Mouse (Mus musculus) embryonic facial prominence, embryonic 15.5 days (tissue): ENCODE data around the gene Thbs2. TPM values are rescaled to one million over a fixed set of nuclear protein-coding genes. Genes with fewer than 3 reads are reported as not detected.
A peak's percentile ranks its signal among the peaks of the same experiment; 100 is the strongest.
"Not testable (repeated sequence)": the region's sequence is repeated elsewhere in the genome, so short reads cannot be mapped to it uniquely, and the experiment has no call there.

ENCODE experiments used
- ATAC-seq: fragments of 200-750 bp; cut with Nextera tagmentation; 2 replicates; pipeline ENCODE4 v1.8.0; 2017; ENCODE audit warnings: low read depth, moderate TSS enrichment; ENCODE audit not compliant: insufficient number of reproducible peaks, low FRiP score, low TSS enrichment
- H3K27ac ChIP-seq: fragments of 300-500 bp; sonication (generic); replicated peaks from 2 replicates; pipeline ENCODE4 v1.5.1; 2015; ENCODE audit warnings: mild to moderate bottlenecking, inconsistent platforms
- H3K27me3 ChIP-seq: fragments of 300-500 bp; sonication (generic); 2 replicates; pipeline ENCODE4 v1.6.1; 2015; ENCODE audit warnings: inconsistent platforms
- H3K36me3 ChIP-seq: fragments of 300-500 bp; sonication (generic); 2 replicates; pipeline ENCODE4 v1.6.1; 2015; ENCODE audit warnings: mild to moderate bottlenecking, inconsistent platforms
- H3K4me1 ChIP-seq: fragments of 300-500 bp; sonication (generic); 2 replicates; pipeline ENCODE4 v1.6.1; 2015; ENCODE audit warnings: inconsistent platforms
- H3K4me2 ChIP-seq: fragments of 300-500 bp; sonication (generic); replicated peaks from 2 replicates; pipeline ENCODE4 v1.6.1; 2015; ENCODE audit warnings: mild to moderate bottlenecking, inconsistent platforms
- H3K4me3 ChIP-seq: fragments of 300-500 bp; sonication (generic); replicated peaks from 2 replicates; pipeline ENCODE4 v1.5.1; 2015; ENCODE audit warnings: mild to moderate bottlenecking, inconsistent platforms
- H3K9ac ChIP-seq: fragments of 300-500 bp; sonication (generic); 2 replicates; pipeline ENCODE4 v1.6.1; 2015; ENCODE audit warnings: inconsistent platforms
- H3K9me3 ChIP-seq: fragments of 300-500 bp; sonication (generic); replicated peaks from 2 replicates; pipeline ENCODE4 v1.6.1; 2016; ENCODE audit warnings: inconsistent platforms
- WGBS: fragments of 180-500 bp; shearing (Covaris S2); methylation state at CpG from one replicate; pipeline ENCODE4 v1.1.7; 2015; 5-methylcytosine and 5-hydroxymethylcytosine counted together
- polyA plus RNA-seq: library from polyadenylated mRNA; unstranded; fragments of >200 nt; fragmentation: Nextera tagmentation; extraction: Ambion mirVana; gene quantifications from 2 replicates; pipeline ENCODE4 v1.2.1, GENCODE M21; 2015

The Thbs2 gene
- polyA plus RNA-seq, 1 experiment from 2014 or later = 86.0 TPM

DNA sequence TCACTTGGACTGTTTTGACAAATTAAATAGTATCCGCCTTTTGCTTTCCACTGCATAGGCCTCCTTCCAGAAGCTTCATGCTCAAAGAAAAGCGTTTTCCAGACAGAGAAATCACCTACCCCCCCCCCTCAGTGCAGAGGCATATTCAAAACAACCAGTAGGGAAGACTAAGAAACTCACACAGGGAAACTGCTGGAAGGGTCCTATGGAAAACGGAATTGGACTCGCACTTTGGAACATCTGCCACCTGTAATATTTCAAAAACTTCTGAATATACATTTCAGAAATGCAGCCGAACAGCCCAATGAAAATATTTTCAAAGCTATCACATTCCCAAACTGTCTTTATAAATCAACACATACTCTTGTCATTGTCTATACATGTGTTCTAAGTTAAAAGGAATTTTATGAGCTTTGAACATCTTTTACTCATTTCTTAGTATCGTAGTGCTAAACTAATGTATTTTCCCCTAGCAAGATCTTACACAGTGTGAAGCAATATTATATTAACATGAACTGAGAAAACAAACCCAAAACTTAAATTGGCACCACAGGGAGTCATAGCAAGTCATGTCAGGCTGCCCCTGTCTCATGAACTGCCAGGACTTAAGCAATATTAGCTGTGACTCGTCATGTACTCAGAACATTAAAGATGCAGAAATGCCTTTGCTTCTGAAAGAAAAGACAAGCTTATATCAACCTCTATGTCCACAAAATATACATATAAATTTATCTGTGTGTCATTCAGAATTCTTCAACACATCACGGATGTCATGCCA lies 58.3 kb downstream of the Thbs2 start:
- Histone ChIP-seq H3K9ac (no peak overlapping the region), H3K4me2 (no peak overlapping the region), H3K27me3 (no peaks in the 10 kb centered on the region), H3K9me3 (no peaks in the 10 kb centered on the region), H3K27ac (no peak overlapping the region), H3K36me3 (no peaks in the 10 kb centered on the region), H3K4me3 (no peak overlapping the region), H3K4me1 (peaks cover 9% of the 10 kb centered on the region)
- WGBS = 49% methylated on average over 8 of the region's 8 CpGs
- ATAC-seq = no peak

DNA sequence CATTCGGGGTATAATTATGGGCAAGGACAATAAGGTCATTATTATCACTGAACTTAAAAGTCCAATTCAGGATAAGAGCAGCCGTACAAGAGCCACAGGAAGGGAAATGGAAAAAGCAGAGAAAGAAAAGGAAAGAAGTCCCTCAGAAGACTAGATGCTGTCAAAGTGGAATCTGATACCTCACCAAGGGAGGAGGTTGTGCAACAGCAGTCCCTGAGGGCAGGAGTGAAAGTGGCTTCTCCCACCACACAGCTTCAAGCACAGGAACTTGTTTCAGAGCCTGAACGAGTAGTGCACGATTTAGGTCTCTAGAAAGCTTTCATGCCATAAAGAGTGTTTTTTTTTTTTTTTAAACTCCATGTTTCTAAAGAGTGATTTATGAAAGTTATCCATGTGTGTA lies 65.1 kb downstream of the Thbs2 start:
- 0 out of 2 replicates have a peak overlapping the region, but pooled peaks have one; percentile 12 for H3K27ac ChIP-seq
- no peaks in the 10 kb centered on the region for H3K27me3 ChIP-seq
- H3K4me2 ChIP-seq = no peak overlapping the region
- no peak for ATAC-seq
- no peaks in the 10 kb centered on the region for H3K9me3 ChIP-seq
- no peak overlapping the region for H3K9ac ChIP-seq
- no peaks in the 10 kb centered on the region for H3K36me3 ChIP-seq
- 37% methylated on average over 4 of the region's 4 CpGs for whole genome bisulfite sequencing
- no peak overlapping the region for H3K4me3 ChIP-seq
- peaks cover 24% of the 10 kb centered on the region for H3K4me1 ChIP-seq

DNA sequence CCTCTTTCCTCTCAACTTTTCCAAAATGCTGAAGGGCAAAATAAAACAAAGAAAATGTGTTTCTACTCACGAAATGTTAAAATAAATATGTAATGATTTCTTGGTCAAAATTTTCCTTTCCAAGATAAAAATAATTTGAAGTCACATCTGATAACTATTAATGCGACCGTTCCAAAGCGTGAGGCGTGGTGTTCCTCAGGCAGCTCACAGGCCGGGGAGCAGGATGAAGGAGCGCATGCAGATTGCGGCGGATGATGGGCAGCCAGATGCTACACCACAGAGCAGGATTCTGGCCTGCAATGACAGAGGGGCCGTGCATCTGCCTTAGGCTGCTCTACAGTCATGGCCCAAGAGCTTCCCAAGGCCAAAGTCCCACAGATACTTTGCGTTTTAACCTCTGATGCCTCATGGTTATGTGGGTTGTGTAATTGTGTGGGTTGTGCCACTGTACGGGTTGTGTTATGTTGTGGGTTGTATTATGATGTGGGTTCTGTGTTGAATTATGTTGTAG lies 66.2 kb downstream of the Thbs2 start:
- Histone ChIP-seq H3K4me1 (peaks cover 24% of the 10 kb centered on the region), H3K4me3 (no peak overlapping the region), H3K4me2 (no peak overlapping the region), H3K27ac (peak overlapping the region; percentile 70), H3K36me3 (no peaks in the 10 kb centered on the region), H3K27me3 (no peaks in the 10 kb centered on the region), H3K9ac (no peak overlapping the region), H3K9me3 (no peaks in the 10 kb centered on the region)
- WGBS = 49% methylated on average over 12 of the region's 12 CpGs
- ATAC-seq = peak; percentile 60; the same call in 1 of the 2 replicates

GRCm38 (mm10) chr17:14624433-14624832 lies 69.6 kb downstream of the Thbs2 start:
- Histone ChIP-seq H3K4me1 (peaks cover 24% of the 10 kb centered on the region), H3K36me3 (no peaks in the 10 kb centered on the region), H3K9ac (no peak overlapping the region), H3K27me3 (no peaks in the 10 kb centered on the region), H3K9me3 (no peaks in the 10 kb centered on the region), H3K27ac (peak overlapping the region; percentile 73), H3K4me3 (no peak overlapping the region), H3K4me2 (0 out of 2 replicates have a peak overlapping the region, but pooled peaks have one; percentile 15)
- 23% methylated on average over 8 of the region's 8 CpGs for WGBS
- no peak for ATAC-seq

GRCm38 (mm10) chr17:14621006-14621405 lies 73.0 kb downstream of the Thbs2 start:
- not testable (repeated sequence) for H3K4me1 ChIP-seq, H3K4me2 ChIP-seq, H3K9me3 ChIP-seq, H3K27ac ChIP-seq, H3K36me3 ChIP-seq, H3K4me3 ChIP-seq, H3K9ac ChIP-seq, H3K27me3 ChIP-seq, ATAC-seq

- Histone ChIP-seq H3K36me3 (no peaks in the 10 kb centered on the region), H3K9ac (no peak overlapping the region), H3K4me3 (no peak overlapping the region), H3K27ac (no peak overlapping the region), H3K9me3 (no peaks in the 10 kb centered on the region), H3K4me1 (peaks cover 8% of the 10 kb centered on the region; the same call in 1 of the 2 replicates), H3K4me2 (no peak overlapping the region), H3K27me3 (no peaks in the 10 kb centered on the region)
- ATAC-seq = no peak
- 74% methylated on average over 3 of the region's 3 CpGs for WGBS
These were observed 74.0 kb downstream of the Thbs2 start for GRCm38 (mm10) chr17:14620037-14620436.

- no peak overlapping the region for H3K4me2 ChIP-seq
- no peak overlapping the region for H3K4me3 ChIP-seq
- H3K27ac ChIP-seq = no peak overlapping the region
- WGBS = 64% methylated on average over 4 of the region's 4 CpGs
- no peaks in the 10 kb centered on the region for H3K27me3 ChIP-seq
- H3K4me1 ChIP-seq = no peaks in the 10 kb centered on the region; the same call in 1 of the 2 replicates
- no peak overlapping the region for H3K9ac ChIP-seq
- no peaks in the 10 kb centered on the region for H3K36me3 ChIP-seq
- ATAC-seq = no peak
- no peaks in the 10 kb centered on the region for H3K9me3 ChIP-seq
These were observed 75.0 kb downstream of the Thbs2 start for GRCm38 (mm10) chr17:14619038-14619437.

Other genes with a start within 250 kb of the Thbs2 start
- 10.3 and 13.1 TPM in 2 replicates for gene Wdr27, start 248.9 kb upstream of the Thbs2 start, polyA plus RNA-seq
- gene 1600012H06Rik, start 248.9 kb upstream of the Thbs2 start, polyA plus RNA-seq = 40.7 and 42.7 TPM in 2 replicates